Mouse (Mus musculus): Measurements from ENCODE around the gene Tmtc2. TPM values are rescaled to one million over a fixed set of nuclear protein-coding genes. Genes with fewer than 3 reads are reported as not detected.

Tmtc2 gene
- polyA plus RNA-seq, 1 experiment = 0.55 TPM

DNA sequence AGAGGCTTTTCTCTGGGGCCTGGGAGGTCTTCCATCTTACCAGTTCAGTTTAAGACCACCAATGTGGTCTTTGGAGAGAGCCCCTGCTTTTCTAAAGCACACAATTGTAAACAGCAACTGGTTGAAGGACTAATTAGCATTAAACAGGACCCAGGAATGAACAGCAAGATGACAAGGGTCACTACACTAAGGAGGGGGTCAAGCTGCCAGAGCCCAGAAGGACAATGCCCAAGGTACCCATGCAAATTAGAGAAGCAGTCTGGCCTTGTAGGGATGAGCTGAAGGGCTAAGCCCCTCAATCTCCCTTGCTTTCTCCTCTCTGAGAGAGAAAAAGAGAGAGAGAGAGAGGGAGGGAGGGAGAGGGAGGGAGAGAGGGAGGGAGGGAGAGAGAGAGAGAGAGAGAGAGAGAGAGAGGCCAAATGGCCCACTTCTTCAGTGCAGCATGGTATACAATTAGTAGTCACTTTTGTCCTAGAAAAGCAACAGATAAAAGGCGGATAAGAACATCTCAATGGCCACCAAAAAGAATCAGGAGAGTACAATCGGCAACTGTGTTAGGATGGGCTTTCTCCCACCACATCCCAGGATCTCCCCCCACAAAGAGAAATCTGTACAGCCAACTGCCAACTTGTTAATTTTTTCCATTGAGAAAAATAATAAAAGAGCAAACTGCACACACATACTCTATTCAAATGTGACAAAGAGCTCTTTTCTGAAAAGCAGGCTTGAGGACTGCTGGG is 89.7 kb downstream of the Tmtc2 start:
- Histone ChIP-seq H3K4me3 (ENCODE audit: extremely low read depth, insufficient read depth, insufficient read length) (no peak overlapping the region), H3K4me1 (ENCODE audit: control insufficient read depth, insufficient read depth, insufficient read length) (no peaks in the 10 kb centered on the region), H3K36me3 (ENCODE audit: control insufficient read depth, insufficient read depth, low read length) (no peaks in the 10 kb centered on the region), H3K27ac (ENCODE audit: insufficient read depth, low read length) (no peak overlapping the region), H3K27me3 (ENCODE audit: control insufficient read depth, insufficient read depth, low read length) (no peaks in the 10 kb centered on the region)
- DNase-seq (ENCODE audit: low read depth in 1 of 2, low spot score in 2 of 2) = no peak
- WGBS = 87% methylated on average over 2 of the region's 2 CpGs
- TF ChIP-seq CTCF (IDR thresholded peaks at IDR 0.05; ENCODE audit: extremely low read depth, insufficient read depth, insufficient read length, insufficient replicate concordance) (no peak), POLR2A (IDR thresholded peaks at IDR 0.05; ENCODE audit: low read depth, low read length) (no peak)

DNA sequence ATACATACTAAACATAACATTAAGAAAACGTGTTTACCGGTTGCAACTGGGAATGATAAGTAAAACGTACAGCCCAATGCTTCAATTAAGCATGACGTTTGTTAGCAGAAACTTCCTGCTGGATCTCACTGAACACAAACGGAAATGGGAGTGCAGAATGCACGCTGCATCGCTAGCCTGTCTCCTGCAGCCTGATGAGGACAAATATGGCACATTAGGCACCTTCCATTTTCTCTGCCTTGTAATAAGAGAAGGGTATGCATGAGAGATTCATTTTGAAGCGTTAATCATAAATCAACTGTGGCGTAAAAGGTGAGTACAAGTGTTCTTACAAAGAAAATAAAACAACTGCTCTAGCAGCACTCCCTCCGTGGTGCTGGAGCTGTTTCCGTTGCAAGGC is 94.5 kb downstream of the Tmtc2 start:
- no peak for DNase-seq (ENCODE audit: low read depth in 1 of 2, low spot score in 2 of 2)
- Histone ChIP-seq H3K36me3 (ENCODE audit: control insufficient read depth, insufficient read depth, low read length) (no peaks in the 10 kb centered on the region), H3K4me3 (ENCODE audit: extremely low read depth, insufficient read depth, insufficient read length) (no peak overlapping the region), H3K27me3 (ENCODE audit: control insufficient read depth, insufficient read depth, low read length) (no peaks in the 10 kb centered on the region), H3K4me1 (ENCODE audit: control insufficient read depth, insufficient read depth, insufficient read length) (no peaks in the 10 kb centered on the region), H3K27ac (ENCODE audit: insufficient read depth, low read length) (no peak overlapping the region)
- no peak for TF ChIP-seq POLR2A (IDR thresholded peaks at IDR 0.05; ENCODE audit: low read depth, low read length)
- TF ChIP-seq CTCF (IDR thresholded peaks at IDR 0.05; ENCODE audit: extremely low read depth, insufficient read depth, insufficient read length, insufficient replicate concordance) = no peak
- WGBS = 82% methylated on average over 11 of the region's 11 CpGs

- TF ChIP-seq CTCF (IDR thresholded peaks at IDR 0.05; ENCODE audit: extremely low read depth, insufficient read depth, insufficient read length, insufficient replicate concordance) = no peak
- TF ChIP-seq POLR2A (IDR thresholded peaks at IDR 0.05; ENCODE audit: low read depth, low read length) = no peak
- no peak overlapping the region for H3K4me3 ChIP-seq (ENCODE audit: extremely low read depth, insufficient read depth, insufficient read length)
- no peak for DNase-seq (ENCODE audit: low read depth in 1 of 2, low spot score in 2 of 2)
- 91% methylated on average over 18 of the region's 18 CpGs for WGBS
- no peaks in the 10 kb centered on the region for H3K27me3 ChIP-seq (ENCODE audit: control insufficient read depth, insufficient read depth, low read length)
- H3K27ac ChIP-seq (ENCODE audit: insufficient read depth, low read length) = no peak overlapping the region
- no peaks in the 10 kb centered on the region for H3K4me1 ChIP-seq (ENCODE audit: control insufficient read depth, insufficient read depth, insufficient read length)
- no peaks in the 10 kb centered on the region for H3K36me3 ChIP-seq (ENCODE audit: control insufficient read depth, insufficient read depth, low read length)
These were observed 96.5 kb downstream of the Tmtc2 start for GRCm38 (mm10) chr10:105477623-105478238.

- Histone ChIP-seq H3K27me3 (ENCODE audit: control insufficient read depth, insufficient read depth, low read length) (no peaks in the 10 kb centered on the region), H3K4me3 (ENCODE audit: extremely low read depth, insufficient read depth, insufficient read length) (no peak overlapping the region), H3K36me3 (ENCODE audit: control insufficient read depth, insufficient read depth, low read length) (no peaks in the 10 kb centered on the region), H3K27ac (ENCODE audit: insufficient read depth, low read length) (no peak overlapping the region), H3K4me1 (ENCODE audit: control insufficient read depth, insufficient read depth, insufficient read length) (no peaks in the 10 kb centered on the region)
- DNase-seq (ENCODE audit: low read depth in 1 of 2, low spot score in 2 of 2) = no peak
- WGBS = 91% methylated on average over 6 of the region's 6 CpGs
- no peak for TF ChIP-seq POLR2A (IDR thresholded peaks at IDR 0.05; ENCODE audit: low read depth, low read length)
- no peak for TF ChIP-seq CTCF (IDR thresholded peaks at IDR 0.05; ENCODE audit: extremely low read depth, insufficient read depth, insufficient read length, insufficient replicate concordance)
These were observed 100.0 kb downstream of the Tmtc2 start for GRCm38 (mm10) chr10:105474162-105474830.

DNA sequence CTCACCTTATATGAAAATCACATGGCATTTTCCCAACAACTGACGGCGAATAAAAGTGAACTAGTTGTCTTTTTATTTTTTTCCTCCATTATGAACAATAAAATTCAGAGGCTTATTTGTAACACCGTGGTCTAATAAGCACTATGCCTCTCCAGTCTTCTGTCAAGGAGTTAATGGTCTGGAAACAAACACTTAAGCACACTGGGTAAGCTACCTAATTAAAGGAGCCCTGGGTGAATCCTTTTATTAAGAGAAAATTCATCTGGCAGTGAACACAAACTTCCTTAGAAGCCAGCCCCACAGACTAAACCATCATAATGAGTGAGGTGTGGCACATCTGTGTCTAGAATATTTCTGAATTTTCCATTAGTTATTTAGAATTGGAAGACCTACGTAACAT is 109.9 kb downstream of the Tmtc2 start:
- 95% methylated on average over 4 of the region's 4 CpGs for WGBS
- no peaks in the 10 kb centered on the region for H3K4me1 ChIP-seq (ENCODE audit: control insufficient read depth, insufficient read depth, insufficient read length)
- H3K36me3 ChIP-seq (ENCODE audit: control insufficient read depth, insufficient read depth, low read length) = no peaks in the 10 kb centered on the region
- no peak for DNase-seq (ENCODE audit: low read depth in 1 of 2, low spot score in 2 of 2)
- no peak overlapping the region for H3K4me3 ChIP-seq (ENCODE audit: extremely low read depth, insufficient read depth, insufficient read length)
- no peaks in the 10 kb centered on the region for H3K27me3 ChIP-seq (ENCODE audit: control insufficient read depth, insufficient read depth, low read length)
- no peak overlapping the region for H3K27ac ChIP-seq (ENCODE audit: insufficient read depth, low read length)
- TF ChIP-seq CTCF (IDR thresholded peaks at IDR 0.05; ENCODE audit: extremely low read depth, insufficient read depth, insufficient read length, insufficient replicate concordance) (no peak), POLR2A (IDR thresholded peaks at IDR 0.05; ENCODE audit: low read depth, low read length) (no peak)

- no peak overlapping the region for H3K4me3 ChIP-seq (ENCODE audit: extremely low read depth, insufficient read depth, insufficient read length)
- no peaks in the 10 kb centered on the region for H3K36me3 ChIP-seq (ENCODE audit: control insufficient read depth, insufficient read depth, low read length)
- no peak for DNase-seq (ENCODE audit: low read depth in 1 of 2, low spot score in 2 of 2)
- H3K27me3 ChIP-seq (ENCODE audit: control insufficient read depth, insufficient read depth, low read length) = no peaks in the 10 kb centered on the region
- H3K4me1 ChIP-seq (ENCODE audit: control insufficient read depth, insufficient read depth, insufficient read length) = no peaks in the 10 kb centered on the region
- 91% methylated on average over 8 of the region's 8 CpGs for WGBS
- TF ChIP-seq POLR2A (IDR thresholded peaks at IDR 0.05; ENCODE audit: low read depth, low read length) = no peak
- no peak for TF ChIP-seq CTCF (IDR thresholded peaks at IDR 0.05; ENCODE audit: extremely low read depth, insufficient read depth, insufficient read length, insufficient replicate concordance)
- no peak overlapping the region for H3K27ac ChIP-seq (ENCODE audit: insufficient read depth, low read length)
These were observed 120.8 kb downstream of the Tmtc2 start for GRCm38 (mm10) chr10:105453441-105453840.

Measured in spleen, adult 2 months (tissue).